Mouse (Mus musculus) left cerebral cortex, postnatal 25 days (tissue): ENCODE results near the gene Cd28. TPM values are rescaled to one million over a fixed set of nuclear protein-coding genes. Genes with fewer than 3 reads are reported as not detected.

ENCODE experiments used
- DNase-seq, 2 experiments: peaks; one replicate each; pipeline ENCODE4 v3.0.0; 2022; ENCODE audit warnings: low spot score in 2 of 2, mixed read lengths in 1 of 2
- intact Hi-C: fragments of 180-260 bp; cut with DNase I; formaldehyde crosslinking; loops from one replicate; pipeline ENCODE4 v1.15.1; 2025
- total RNA-seq, 2 experiments: library from RNA; stranded (reverse); gene quantifications; 2 replicates each; pipeline ENCODE4 v1.2.3; 2021

Cd28 gene
- under 1 TPM; 0.09 to 0.37 TPM for total RNA-seq

GRCm38 (mm10) chr1:60716567-60716966 lies at the start of gene Cd28:
Cd28 (plus strand) TSS chr1:60716800.
- no peak for DNase-seq
- intact Hi-C loops: no loop called here

DNA sequence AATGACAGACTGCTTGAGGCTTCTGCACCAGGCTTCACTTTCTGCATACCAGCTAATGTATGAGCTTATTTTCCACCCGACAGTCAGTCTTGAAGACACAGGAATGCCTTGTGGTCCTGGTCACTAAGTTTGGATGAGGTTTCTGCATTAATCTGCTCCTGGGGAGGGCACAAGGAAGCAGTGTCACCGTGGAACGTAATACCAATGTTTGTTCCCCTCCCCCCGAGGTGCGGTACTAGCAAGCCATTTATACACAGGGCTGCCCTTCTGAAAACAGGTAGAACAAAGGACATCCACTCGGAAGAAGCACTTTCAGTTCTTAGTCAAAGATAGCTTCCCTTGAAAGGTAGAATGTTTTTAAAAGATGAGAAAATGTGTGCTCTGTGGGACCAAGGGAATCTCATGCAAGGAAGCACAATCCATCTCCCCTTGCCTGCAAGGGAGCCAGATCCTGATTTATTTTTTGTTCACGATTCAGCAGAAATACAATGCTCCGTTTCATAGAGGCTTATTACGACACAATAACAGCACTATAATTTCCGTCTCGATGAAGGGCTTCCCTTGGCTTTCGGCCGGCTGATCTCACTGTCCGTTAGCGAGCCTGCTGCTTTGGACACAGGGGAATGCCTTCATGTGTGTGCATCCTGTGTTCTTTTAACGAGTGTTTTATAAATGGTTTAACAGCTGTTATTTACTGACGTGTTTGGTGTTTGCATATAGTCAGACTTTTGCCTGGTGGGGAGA lies 48.6 kb upstream of the Cd28 start:
- intact Hi-C loops: no loop called here
- DNase-seq: peak; percentile 16 to 35

GRCm38 (mm10) chr1:60669048-60669447 lies 47.6 kb upstream of the Cd28 start:
- intact Hi-C loops: no loop called here
- DNase-seq: no peak

GRCm38 (mm10) chr1:60669664-60670063 lies 46.9 kb upstream of the Cd28 start:
- intact Hi-C loops: no loop called here
- no peak for DNase-seq

DNA sequence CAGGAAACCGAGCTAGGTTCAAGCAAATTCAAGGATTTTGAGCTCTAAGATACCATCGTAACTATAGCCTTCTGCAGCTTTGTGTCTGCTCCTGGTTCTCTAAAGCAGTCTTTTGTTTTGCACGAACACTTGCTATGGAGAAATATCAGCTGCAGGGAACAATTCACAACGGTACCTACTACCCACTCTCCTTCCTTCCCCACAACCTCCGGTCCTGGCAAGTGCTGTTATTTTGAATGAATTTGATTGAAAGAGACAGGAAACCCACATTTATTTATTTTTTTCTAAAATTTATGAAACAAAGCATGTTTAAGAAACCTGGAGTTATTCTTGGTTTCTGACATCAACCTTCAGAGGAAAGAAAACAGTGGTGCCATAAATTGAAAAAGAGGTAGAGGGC lies 46.4 kb upstream of the Cd28 start:
- intact Hi-C loops: no loop called here
- DNase-seq: no peak

GRCm38 (mm10) chr1:60683766-60684165 lies 32.8 kb upstream of the Cd28 start:
- DNase-seq: peak in 1 of 2 experiments; percentile 8
- intact Hi-C loops: no loop called here

- intact Hi-C loops: no loop called here
Observed at GRCm38 (mm10) chr1:60696115-60696895, 20.3 kb upstream of the Cd28 start.

DNA sequence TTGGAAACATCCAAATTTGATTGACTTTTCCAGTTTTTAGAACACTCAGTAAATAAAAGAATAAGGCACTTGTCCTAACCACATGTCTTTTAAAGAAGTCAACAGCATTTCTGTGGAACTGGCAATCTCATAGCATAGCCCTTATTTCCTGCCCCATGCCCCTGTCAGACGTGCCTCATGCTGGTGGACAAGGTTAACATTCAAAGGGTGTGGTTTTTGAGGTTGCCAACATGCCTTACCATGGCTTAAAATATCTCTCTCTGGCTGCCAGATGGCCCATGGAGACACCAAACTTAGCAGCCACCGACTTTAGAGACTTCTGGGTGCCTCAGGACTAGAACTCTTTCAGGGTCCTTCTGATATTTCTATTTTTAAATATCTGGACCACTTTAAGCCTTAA lies 14.0 kb upstream of the Cd28 start:
- intact Hi-C loops: no loop called here
- DNase-seq: no peak

More at GRCm38 (mm10) chr1:60696115-60696895, 20.3 kb upstream of the Cd28 start:
- no peak for DNase-seq

DNA sequence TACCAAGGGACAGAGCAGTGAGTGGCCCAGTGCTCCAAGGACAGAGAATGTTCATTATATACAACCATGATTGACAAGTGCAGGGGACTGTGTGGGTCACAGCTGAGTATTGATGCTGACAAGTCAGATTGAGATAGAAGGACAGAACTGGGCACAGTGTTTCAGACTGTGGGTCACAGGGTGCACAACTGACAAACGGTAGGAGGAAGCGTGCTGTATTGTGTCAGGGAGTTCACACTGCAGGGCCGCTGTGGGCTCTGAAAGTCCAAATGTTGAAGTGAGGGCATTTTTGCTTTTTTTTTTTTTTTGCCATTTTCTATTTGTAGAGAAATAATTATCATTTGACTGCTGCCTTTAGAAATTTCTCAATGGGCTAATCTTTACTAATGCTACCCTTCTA lies 3.4 kb upstream of the Cd28 start:
- DNase-seq: no peak
- intact Hi-C loops: no loop called here

- intact Hi-C loops: no loop called here
- no peak for DNase-seq
Observed at GRCm38 (mm10) chr1:60715651-60716196, 876 bp upstream of the Cd28 start.

- intact Hi-C loops: no loop called here
- DNase-seq: no peak
Observed at GRCm38 (mm10) chr1:60718580-60718979, 2.0 kb downstream of the Cd28 start.

- intact Hi-C loops: loop anchor here (5.0 kb wide), 2 partner anchors 124 to 156 kb away; partner anchors contain the start of gene Raph1
- peak in 1 of 2 experiments; percentile 67 for DNase-seq
Observed at GRCm38 (mm10) chr1:60723555-60723954, 7.0 kb downstream of the Cd28 start.

DNA sequence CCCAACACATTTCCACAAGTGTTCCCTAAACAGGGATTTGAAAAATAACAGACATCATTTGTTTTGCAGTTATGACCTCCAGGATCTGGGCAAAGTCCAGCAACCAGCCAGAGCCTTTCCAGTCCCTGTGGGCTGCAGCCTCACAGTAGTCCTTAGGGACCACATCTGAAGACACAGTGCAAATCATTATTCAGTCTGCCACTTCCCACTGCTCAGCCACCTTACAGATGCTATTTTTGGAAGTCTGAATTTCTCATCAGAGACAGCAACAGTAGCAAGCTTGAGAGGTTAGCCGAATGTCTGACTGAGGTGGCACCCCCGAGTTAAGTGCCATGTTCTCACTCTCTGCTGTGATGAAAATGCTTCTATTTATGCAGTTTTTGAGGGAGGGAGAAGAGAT lies 15.3 kb downstream of the Cd28 start:
- DNase-seq: peak in 1 of 2 experiments; percentile 47
- intact Hi-C loops: no loop called here

- no peak for DNase-seq
- intact Hi-C loops: loop anchor here (5.0 kb wide), 1 partner anchor 62 kb away; no protein-coding TSS in a partner anchor
Observed at GRCm38 (mm10) chr1:60735072-60735907, 18.7 kb downstream of the Cd28 start.

- no peak for DNase-seq
- intact Hi-C loops: loop anchor here (5.0 kb wide), 1 partner anchor 61 kb away; no protein-coding TSS in a partner anchor
Observed at GRCm38 (mm10) chr1:60735908-60736280, 19.3 kb downstream of the Cd28 start.

DNA sequence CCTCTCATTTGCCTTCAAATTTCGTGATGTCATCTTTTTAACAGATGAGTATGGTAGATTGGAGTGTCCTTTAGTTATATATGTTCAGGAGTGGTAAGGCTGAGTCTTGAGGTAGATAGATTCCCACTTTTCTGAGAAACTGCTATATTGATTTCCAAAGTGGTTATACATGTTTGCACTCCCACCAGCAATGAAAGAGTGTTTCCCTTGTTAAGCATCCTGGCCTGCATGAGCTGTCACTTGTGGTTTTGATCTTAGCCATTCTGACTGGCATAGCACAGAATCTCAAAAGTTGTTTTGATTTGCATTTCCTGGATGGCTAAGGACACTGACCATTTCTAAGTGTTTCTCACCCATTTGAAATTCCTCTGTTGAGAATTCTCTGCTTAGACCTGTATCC lies 27.7 kb downstream of the Cd28 start:
- DNase-seq: no peak
- intact Hi-C loops: loop anchor here (10.0 kb wide), 1 partner anchor 101 kb away; no protein-coding TSS in a partner anchor

- intact Hi-C loops: loop anchor here (10.0 kb wide), 1 partner anchor 99 kb away; no protein-coding TSS in a partner anchor
- DNase-seq: peak; percentile 38 to 51
Observed at GRCm38 (mm10) chr1:60745664-60746063, 29.1 kb downstream of the Cd28 start.

- no peak for DNase-seq
- intact Hi-C loops: loop anchor here (10.0 kb wide), 1 partner anchor 99 kb away; no protein-coding TSS in a partner anchor
Observed at GRCm38 (mm10) chr1:60746153-60746552, 29.6 kb downstream of the Cd28 start.

GRCm38 (mm10) chr1:60746856-60747255 lies 30.3 kb downstream of the Cd28 start:
- DNase-seq: no peak
- intact Hi-C loops: loop anchor here (10.0 kb wide), 1 partner anchor 98 kb away; no protein-coding TSS in a partner anchor
